Comparison of ENCODE assay signal across 11 mouse cellular contexts in genomic region chr11:72129032-72129894, GRCm38 (mm10). TPM values are rescaled to one million over a fixed set of nuclear protein-coding genes. Genes with fewer than 3 reads are reported as not detected.
DNase-seq lines count a peak whose midpoint lies in the region; ATAC-seq and TF ChIP-seq lines count a peak whose summit lies in the region.
"Had no signal": no experiment of that assay in that cellular context is flagged by ENCODE, and none has a peak within 500 bp of the region (broad histone marks: within the 10 kb centered on the region; RNA-seq: fewer than 3 reads in every experiment).

No protein-coding gene starts in this region.

- H3K4me1 ChIP-seq in forebrain, embryonic 14.5 days (ENCODE audit: control insufficient read depth, insufficient read depth, low read length) = peaks cover 9% of the 10 kb centered on the region; the same call in 1 of the 2 replicates
- H3K4me1 ChIP-seq in forebrain, embryonic 12.5 days = peaks cover 10% of the 10 kb centered on the region
- peaks cover 24% of the 10 kb centered on the region; the same call in 1 of the 2 replicates for H3K4me1 ChIP-seq in small intestine, adult 2 months (ENCODE audit: control insufficient read depth, insufficient read depth, insufficient read length, low read length)
- H3K4me1 ChIP-seq: liver, embryonic 12.5 days; megakaryocyte, embryonic 14.5 days had no signal

- TF ChIP-seq CTCF in small intestine, adult 2 months (IDR thresholded peaks at IDR 0.05; ENCODE audit: extremely low read depth, insufficient read length, insufficient replicate concordance, low read depth, low read length) = no peak

- H3K4me3 ChIP-seq in forebrain, embryonic 14.5 days (ENCODE audit: low read depth, low read length) = no peak overlapping the region
- H3K4me3 ChIP-seq in forebrain, embryonic 12.5 days (replicated peaks) = no peak overlapping the region
- H3K4me3 ChIP-seq in small intestine, adult 2 months (ENCODE audit: low read depth, low read length) = no peak overlapping the region
- H3K4me3 ChIP-seq: liver, embryonic 12.5 days; megakaryocyte, embryonic 14.5 days had no signal

- peak; percentile 52 for DNase-seq in forebrain, embryonic 14.5 days (ENCODE audit: low spot score)
- DNase-seq in layer of hippocampus, postnatal 10 days (ENCODE audit: low spot score in 2 of 2) = peak; percentile 45 to 52
- no peak for DNase-seq in layer of hippocampus, adult 9-10 months (ENCODE audit: low spot score)
- peak; percentile 74 for DNase-seq in cerebellum, adult 9-11 months
- no peak for DNase-seq in kidney, postnatal 4 days
- DNase-seq: right cerebral cortex, postnatal 4 days had no signal

- H3K36me3 ChIP-seq in forebrain, embryonic 14.5 days (ENCODE audit: control insufficient read depth, insufficient read depth, low read length) = no peaks in the 10 kb centered on the region
- no peaks in the 10 kb centered on the region for H3K36me3 ChIP-seq in forebrain, embryonic 12.5 days (replicated peaks)
- H3K36me3 ChIP-seq in small intestine, adult 2 months (ENCODE audit: control insufficient read depth, insufficient read depth, low read length) = no peaks in the 10 kb centered on the region
- H3K36me3 ChIP-seq: liver, embryonic 12.5 days had no signal

- H3K27ac ChIP-seq in forebrain, embryonic 14.5 days (ENCODE audit: low read depth, low read length) = no peak overlapping the region
- no peak overlapping the region for H3K27ac ChIP-seq in forebrain, embryonic 12.5 days
- peak overlapping the region; percentile 67 for H3K27ac ChIP-seq in small intestine, adult 2 months (ENCODE audit: insufficient read depth, low read depth, low read length)
- H3K27ac ChIP-seq: liver, embryonic 12.5 days had no signal

- TF ChIP-seq POLR2A in small intestine, adult 2 months (IDR thresholded peaks at IDR 0.05; ENCODE audit: low read depth, low read length) = no peak

- no peaks in the 10 kb centered on the region for H3K9me3 ChIP-seq in forebrain, embryonic 14.5 days (replicated peaks; ENCODE audit: control insufficient read depth, low read length)
- no peaks in the 10 kb centered on the region for H3K9me3 ChIP-seq in forebrain, embryonic 12.5 days
- H3K9me3 ChIP-seq: liver, embryonic 12.5 days; megakaryocyte, embryonic 14.5 days had no signal

- no peak overlapping the region for H3K9ac ChIP-seq in forebrain, embryonic 14.5 days (ENCODE audit: low read length)
- no peak overlapping the region for H3K9ac ChIP-seq in forebrain, embryonic 12.5 days
- H3K9ac ChIP-seq: liver, embryonic 12.5 days had no signal

- no peak overlapping the region for H3K4me2 ChIP-seq in forebrain, embryonic 14.5 days (ENCODE audit: low read length)
- H3K4me2 ChIP-seq in forebrain, embryonic 12.5 days = no peak overlapping the region

- peaks cover 9% of the 10 kb centered on the region; the same call in 1 of the 2 replicates for H3K27me3 ChIP-seq in forebrain, embryonic 14.5 days (replicated peaks; ENCODE audit: control insufficient read depth, insufficient read depth, low read length)
- H3K27me3 ChIP-seq in forebrain, embryonic 12.5 days = peaks cover 61% of the 10 kb centered on the region
- no peaks in the 10 kb centered on the region; the same call in 1 of the 2 replicates for H3K27me3 ChIP-seq in small intestine, adult 2 months (ENCODE audit: control insufficient read depth, insufficient read depth, low read length)

- no peak for ATAC-seq in forebrain, embryonic 14.5 days
- no peak for ATAC-seq in forebrain, embryonic 12.5 days (ENCODE audit: low FRiP score)
- ATAC-seq in erythroblast, adult 5-6 weeks (replicated peaks; ENCODE audit: low FRiP score, poor library complexity, severe bottlenecking) = no peak
- ATAC-seq: liver, embryonic 12.5 days had no signal

- 59% methylated on average over 8 of the region's 8 CpGs for WGBS in forebrain, embryonic 14.5 days
- WGBS in forebrain, embryonic 12.5 days = 72% methylated on average over 8 of the region's 8 CpGs
- 47% methylated on average over 8 of the region's 8 CpGs for WGBS in small intestine, adult 2 months

RNA-seq across cellular contexts. Expression of gene Pitpnm3, which starts 6.3 kb away (rescaled TPM):
- polyA plus RNA-seq in forebrain, embryonic 14.5 days (2014; fragmentation: Nextera tagmentation; extraction: Ambion mirVana) = 0.94 and 1.4 TPM in 2 replicates
- 0.41 and 0.58 TPM in 2 replicates for polyA plus RNA-seq in forebrain, embryonic 12.5 days (2016; fragmentation: Nextera tagmentation; extraction: Ambion mirVana)
- total RNA-seq in layer of hippocampus, postnatal 10 days (2021) = 10 to 100 TPM; 17.5 to 17.8 TPM
- 2.5 and 3.0 TPM in 2 replicates for polyA plus RNA-seq in small intestine, adult 2 months (2012; rRNA removed)
- not detected in 2 replicates for total RNA-seq in erythroblast, adult 5-6 weeks (2015; ENCODE audit: low replicate concordance)
- 0.14 TPM in 1 of 2 replicates, not detected in the other for total RNA-seq in erythroblast, adult 5-6 weeks (2017; ENCODE audit: low replicate concordance)

Comparison
In these comparisons a context has a peak if more than half of its experiments do, and no peak if none do; other contexts are left out.
1. DNase-seq: peak in forebrain, embryonic 14.5 days (single experiment), layer of hippocampus, postnatal 10 days (2 of 2) and cerebellum, adult 9-11 months (single experiment); none in layer of hippocampus, adult 9-10 months (single experiment) and kidney, postnatal 4 days (0 of 2).